Mouse (Mus musculus) small intestine, adult 10 weeks (tissue): ENCODE measurements around the gene Trim32. TPM values are rescaled to one million over a fixed set of nuclear protein-coding genes. Genes with fewer than 3 reads are reported as not detected.

ENCODE experiments used
- polyA plus RNA-seq: library from polyadenylated mRNA; stranded (reverse); fragments of 350-450 nt; fragmentation: Illumina TruSeq; extraction: RNeasy Lipid Tissue Mini Kit (QIAGEN cat#74804); gene quantifications from one replicate; pipeline ENCODE4 v1.2.3, GENCODE M21; 2014; ENCODE audit warnings: low replicate concordance

The Trim32 gene
- polyA plus RNA-seq: 16.3 TPM

GRCm38 (mm10) chr4:65604504-65605150 lies at the start of gene Trim32:
Trim32 (plus strand) TSS chr4:65604986.

